Mouse (Mus musculus) megakaryocyte, embryonic 14.5 days (primary cell): ENCODE measurements around the gene RPS10-NUDT3. TPM values are rescaled to one million over a fixed set of nuclear protein-coding genes. Genes with fewer than 3 reads are reported as not detected.

ENCODE experiments used
- H3K27me3 ChIP-seq: replicated peaks from 2 replicates; pipeline ENCODE3; 2012; ENCODE audit warnings: inconsistent platforms
- H3K36me3 ChIP-seq: replicated peaks from 2 replicates; pipeline ENCODE3; 2012; ENCODE audit warnings: low read length, inconsistent platforms, mixed read lengths
- H3K4me1 ChIP-seq: 2 replicates; pipeline ENCODE4 v1.6.1; 2012; ENCODE audit warnings: inconsistent platforms
- H3K4me3 ChIP-seq: replicated peaks from 2 replicates; pipeline ENCODE3; 2012; ENCODE audit warnings: moderate library complexity, mild to moderate bottlenecking, inconsistent platforms
- H3K9me3 ChIP-seq: 2 replicates; pipeline ENCODE4 v1.6.1; 2012; ENCODE audit warnings: inconsistent platforms
- FLI1 ChIP-seq: IDR thresholded peaks from 2 replicates; pipeline ENCODE4 v1.6.1; 2012; ENCODE audit warnings: low read length, inconsistent platforms, mixed read lengths
- GATA1 ChIP-seq: IDR thresholded peaks from 3 replicates; pipeline ENCODE4 v1.6.1; 2012; ENCODE audit warnings: mixed read lengths, low read length, inconsistent platforms, borderline replicate concordance
- polyA plus RNA-seq: library from polyadenylated mRNA; stranded (reverse); fragments of >175 nt; gene quantifications from 2 replicates; pipeline ENCODE4 v1.2.3, GENCODE M21; 2012; ENCODE audit warnings: low replicate concordance; ENCODE audit not compliant: insufficient read depth

Gene RPS10-NUDT3
- polyA plus RNA-seq, 1 experiment = not detected

DNA sequence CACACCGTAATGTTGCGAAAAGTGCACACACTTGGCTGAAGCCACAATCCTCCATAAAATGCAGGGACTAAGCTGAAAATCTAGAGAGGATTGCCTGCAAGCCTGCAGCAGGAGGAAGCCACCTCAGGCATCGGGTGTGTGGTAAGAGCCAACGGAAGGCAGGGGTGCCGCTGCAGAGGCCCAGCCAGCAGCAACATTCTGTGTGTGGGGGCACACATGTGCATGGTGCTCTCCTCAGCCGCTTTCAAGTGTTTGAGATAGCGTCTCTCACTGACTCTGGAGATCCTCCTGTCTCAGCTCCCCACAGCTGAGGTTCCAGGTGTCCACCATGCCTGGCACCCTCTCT lies 42.5 kb downstream of the RPS10-NUDT3 start:
- Histone ChIP-seq H3K27me3 (no peaks in the 10 kb centered on the region), H3K4me1 (peaks cover 91% of the 10 kb centered on the region), H3K9me3 (no peaks in the 10 kb centered on the region), H3K36me3 (peaks cover 95% of the 10 kb centered on the region), H3K4me3 (peak overlapping the region; percentile 67)
- TF ChIP-seq FLI1 = no peak
- TF ChIP-seq GATA1 = no peak

DNA sequence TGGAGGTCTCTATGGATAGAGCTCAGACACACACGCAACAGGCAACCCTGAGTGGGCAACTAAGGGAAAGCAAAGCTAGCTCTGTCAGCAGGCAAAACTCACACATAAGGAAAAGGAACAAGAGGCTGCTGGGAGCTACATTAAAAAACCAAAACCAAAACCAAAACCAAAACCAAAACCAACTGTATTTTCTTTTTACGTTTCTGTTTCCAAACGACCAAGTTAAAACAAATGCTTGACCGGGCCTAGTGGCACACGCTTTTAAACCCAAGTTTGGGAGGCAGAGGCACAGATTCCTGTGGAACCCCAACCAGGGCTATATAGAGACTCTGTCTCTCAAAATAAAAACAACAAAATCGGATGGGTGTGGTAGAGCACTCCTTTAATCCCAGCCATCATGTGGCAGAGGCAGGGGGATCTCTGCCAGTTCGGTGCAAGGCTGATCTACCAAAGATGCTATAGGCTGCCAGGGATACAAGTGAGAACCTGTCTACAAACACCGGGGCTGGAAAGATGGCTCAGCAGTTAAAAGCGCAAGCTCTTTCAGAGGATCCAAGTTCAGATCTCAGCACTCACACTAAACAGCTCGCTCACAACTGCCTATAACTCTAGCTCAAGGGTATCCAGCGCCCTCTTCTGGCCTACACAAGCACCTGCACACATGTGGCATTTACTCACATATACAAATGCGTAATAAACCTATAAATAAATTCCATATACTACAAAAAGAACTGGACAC lies 43.0 kb downstream of the RPS10-NUDT3 start:
- Histone ChIP-seq H3K4me3 (peak overlapping the region; percentile 47), H3K4me1 (peaks cover 93% of the 10 kb centered on the region), H3K36me3 (peaks cover 96% of the 10 kb centered on the region), H3K9me3 (no peaks in the 10 kb centered on the region), H3K27me3 (no peaks in the 10 kb centered on the region)
- TF ChIP-seq FLI1 (no peak), GATA1 (no peak)

DNA sequence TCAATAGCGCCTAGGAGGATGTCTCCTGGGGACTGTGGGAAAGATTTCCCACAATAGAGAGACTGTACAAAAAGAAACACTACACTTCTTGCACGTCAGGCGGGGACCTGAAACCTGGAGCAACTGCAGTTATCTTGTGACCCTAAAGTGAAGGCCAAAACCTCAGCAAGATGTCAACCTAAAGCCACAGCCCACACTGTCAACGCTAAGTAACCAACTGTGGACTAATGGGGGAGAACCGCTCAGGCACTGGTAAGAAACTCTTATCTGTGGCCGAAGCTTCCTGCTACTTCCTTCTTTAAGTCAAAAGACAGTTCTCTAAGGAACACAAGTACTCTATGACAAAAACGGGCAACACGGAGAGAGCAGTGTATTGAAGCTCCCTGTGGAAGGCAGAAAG lies 46.8 kb downstream of the RPS10-NUDT3 start:
- Histone ChIP-seq H3K4me1 (peaks cover 99% of the 10 kb centered on the region), H3K36me3 (peaks cover 96% of the 10 kb centered on the region), H3K4me3 (peak overlapping the region; percentile 86), H3K9me3 (no peaks in the 10 kb centered on the region), H3K27me3 (no peaks in the 10 kb centered on the region)
- TF ChIP-seq GATA1 (peak; percentile 92; the same call in 2 of the 3 replicates), FLI1 (no peak)

DNA sequence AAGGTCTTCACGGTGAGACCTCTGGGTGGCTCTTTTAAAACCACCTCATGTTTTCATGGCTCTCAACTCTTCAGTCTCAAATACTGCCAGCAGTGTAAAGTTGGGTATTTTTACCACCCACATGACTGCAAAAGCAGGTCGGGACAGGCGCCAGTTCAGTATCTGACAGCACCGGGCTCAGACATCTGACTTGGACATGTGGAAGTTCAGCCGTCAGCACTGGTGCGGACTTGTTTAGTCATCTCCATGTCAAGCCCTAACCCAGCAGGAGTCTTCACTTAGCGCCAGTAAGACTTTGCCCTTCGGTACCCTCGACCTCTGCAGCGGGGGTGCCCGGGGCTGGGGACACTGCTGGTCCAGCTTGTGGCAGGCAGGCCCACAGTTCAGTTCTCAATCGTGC lies 47.8 kb downstream of the RPS10-NUDT3 start:
- TF ChIP-seq GATA1 = no peak
- Histone ChIP-seq H3K36me3 (peaks cover 96% of the 10 kb centered on the region), H3K4me3 (peak overlapping the region; percentile 6), H3K9me3 (no peaks in the 10 kb centered on the region), H3K4me1 (peaks cover 100% of the 10 kb centered on the region), H3K27me3 (no peaks in the 10 kb centered on the region)

DNA sequence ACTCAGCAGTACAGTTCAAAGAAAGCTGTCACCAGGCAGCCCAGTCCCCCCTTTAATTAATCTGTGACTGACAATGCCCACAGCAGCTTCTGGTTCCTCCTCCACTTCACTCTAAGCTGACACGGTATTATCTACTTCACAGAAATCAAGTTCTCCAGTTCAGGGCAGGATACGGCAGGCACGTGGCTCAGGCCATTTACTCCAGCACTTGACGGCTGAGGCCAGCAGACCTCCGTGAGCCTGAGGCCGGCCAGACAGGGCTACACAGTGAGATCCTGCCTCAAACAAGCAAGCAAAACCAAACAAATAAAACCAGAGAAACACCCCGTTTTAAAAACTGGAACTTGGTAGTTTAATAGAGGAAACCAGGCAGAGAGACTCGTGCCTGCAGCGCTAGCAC lies 48.4 kb downstream of the RPS10-NUDT3 start:
- Histone ChIP-seq H3K36me3 (peaks cover 96% of the 10 kb centered on the region), H3K4me3 (peak overlapping the region; percentile 28), H3K4me1 (peaks cover 100% of the 10 kb centered on the region), H3K27me3 (no peaks in the 10 kb centered on the region), H3K9me3 (no peaks in the 10 kb centered on the region)
- TF ChIP-seq FLI1 = no peak
- no peak for TF ChIP-seq GATA1

DNA sequence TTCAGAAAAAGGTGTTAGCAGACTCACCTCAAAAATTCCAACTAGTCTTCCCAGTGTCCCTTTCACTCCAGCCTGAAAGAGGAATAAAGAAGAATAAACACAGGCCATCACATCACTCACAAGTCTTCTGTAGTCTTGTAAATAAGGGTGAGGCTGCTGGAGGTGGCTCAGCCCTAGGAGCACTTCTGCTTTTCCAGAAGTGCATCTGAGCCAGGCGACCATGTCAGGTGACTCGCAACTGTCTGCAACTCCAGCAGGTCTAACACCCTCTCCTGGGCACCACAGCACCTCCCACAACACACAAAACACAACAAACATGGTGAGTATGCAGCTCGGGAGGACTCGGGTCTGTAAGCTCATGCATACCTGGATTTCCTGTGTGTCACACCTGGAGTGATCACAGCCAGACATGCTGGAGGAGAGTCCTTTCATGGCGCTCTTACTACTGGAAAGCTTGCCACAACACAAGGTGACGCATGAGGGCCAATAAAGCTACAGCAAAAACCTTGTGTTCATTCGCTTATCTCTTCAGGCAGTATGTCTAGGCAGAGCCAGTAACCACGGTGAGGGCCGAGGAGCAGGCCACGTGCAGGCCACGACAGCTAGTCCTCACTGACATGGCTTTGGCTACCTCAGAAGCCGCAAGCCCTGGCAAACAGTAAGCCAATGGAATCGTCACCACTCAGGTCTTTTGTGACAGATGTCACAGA lies 51.7 kb downstream of the RPS10-NUDT3 start:
- Histone ChIP-seq H3K9me3 (no peaks in the 10 kb centered on the region), H3K4me1 (peaks cover 91% of the 10 kb centered on the region), H3K4me3 (peak overlapping the region; percentile 48), H3K36me3 (peaks cover 95% of the 10 kb centered on the region), H3K27me3 (no peaks in the 10 kb centered on the region)
- TF ChIP-seq FLI1 = no peak
- no peak; the same call in 2 of the 3 replicates for TF ChIP-seq GATA1

DNA sequence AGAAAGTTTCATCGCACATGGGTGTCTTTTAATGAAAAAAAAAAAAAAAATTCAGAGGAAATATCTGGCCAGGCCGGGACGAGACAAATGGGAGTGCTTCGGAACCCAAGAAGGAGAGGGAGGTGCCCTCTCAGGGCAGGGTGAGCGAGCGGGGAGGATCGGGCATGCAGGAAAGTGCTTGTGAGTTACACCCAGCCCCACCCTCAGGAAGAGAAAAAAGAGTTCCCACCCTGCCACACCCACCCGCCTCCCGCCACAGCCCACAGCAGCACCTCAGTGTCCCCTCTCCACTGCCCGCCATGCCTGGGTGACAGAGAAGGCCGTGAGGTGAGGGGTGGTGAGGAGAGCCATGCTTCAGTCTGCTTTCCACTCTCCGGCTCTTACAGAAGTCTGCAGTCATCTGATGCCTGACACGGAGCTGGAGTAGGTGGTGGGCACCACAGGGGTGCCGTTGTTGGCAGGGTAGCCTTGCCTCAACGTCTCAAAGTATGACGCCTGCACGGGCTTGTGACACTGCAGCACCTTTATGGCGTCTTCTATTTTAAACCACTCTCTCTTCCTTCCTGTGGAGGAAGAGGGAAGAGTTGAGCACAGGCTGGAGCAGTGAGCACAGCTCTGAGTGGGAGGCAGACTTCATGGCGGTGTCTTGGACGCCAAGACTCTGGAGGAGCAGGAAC lies 54.5 kb downstream of the RPS10-NUDT3 start:
- TF ChIP-seq GATA1 = no peak
- H3K4me3 ChIP-seq = no peak overlapping the region
- peaks cover 87% of the 10 kb centered on the region for H3K4me1 ChIP-seq
- H3K36me3 ChIP-seq = peaks cover 94% of the 10 kb centered on the region
- no peaks in the 10 kb centered on the region for H3K27me3 ChIP-seq
- no peaks in the 10 kb centered on the region for H3K9me3 ChIP-seq

DNA sequence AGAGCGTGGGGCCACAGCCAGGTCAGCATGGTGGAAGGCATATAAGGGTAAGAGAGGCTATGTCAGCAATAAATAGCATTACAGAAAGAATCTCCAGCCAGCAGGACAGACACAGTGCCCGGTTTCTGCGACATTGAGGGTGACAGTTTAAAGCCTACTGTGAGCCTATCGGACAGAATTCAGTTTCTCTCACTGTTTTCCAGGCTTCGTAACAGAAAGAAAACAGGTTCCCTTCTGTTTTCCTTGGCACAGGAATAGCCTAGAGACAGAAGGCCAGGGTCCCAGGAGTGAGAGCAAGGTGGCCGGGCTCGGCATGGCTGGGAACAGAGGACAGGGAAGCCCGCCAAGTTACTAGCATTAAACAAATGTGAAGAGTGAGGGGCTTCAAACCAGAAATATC lies 55.2 kb downstream of the RPS10-NUDT3 start:
- H3K36me3 ChIP-seq = peaks cover 94% of the 10 kb centered on the region
- no peak overlapping the region for H3K4me3 ChIP-seq
- H3K9me3 ChIP-seq = no peaks in the 10 kb centered on the region
- H3K27me3 ChIP-seq = no peaks in the 10 kb centered on the region
- TF ChIP-seq FLI1 = no peak
- TF ChIP-seq GATA1 = no peak
- peaks cover 87% of the 10 kb centered on the region for H3K4me1 ChIP-seq

DNA sequence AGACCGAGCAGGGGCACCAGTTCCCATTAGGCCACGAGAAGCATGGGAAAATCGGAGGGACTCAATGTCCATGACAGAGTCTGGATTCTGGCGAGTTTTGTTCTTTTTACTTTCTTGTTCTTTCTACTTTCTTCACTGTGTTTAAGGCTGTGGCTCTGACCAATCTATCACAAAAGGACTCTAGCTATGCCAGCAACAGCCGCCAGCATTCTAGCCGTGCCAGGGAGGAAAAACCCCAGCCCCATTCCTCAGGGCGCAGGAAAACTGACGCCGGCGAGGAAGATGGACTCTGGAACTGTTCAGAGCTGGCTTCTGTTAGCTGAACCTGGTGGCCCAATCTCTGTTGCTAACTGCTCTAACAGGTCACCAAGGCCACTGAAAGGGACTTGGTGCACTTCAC lies 56.5 kb downstream of the RPS10-NUDT3 start:
- Histone ChIP-seq H3K4me1 (peaks cover 87% of the 10 kb centered on the region), H3K9me3 (no peaks in the 10 kb centered on the region), H3K36me3 (peaks cover 94% of the 10 kb centered on the region), H3K27me3 (no peaks in the 10 kb centered on the region), H3K4me3 (no peak overlapping the region)
- TF ChIP-seq GATA1 (no peak), FLI1 (no peak)

DNA sequence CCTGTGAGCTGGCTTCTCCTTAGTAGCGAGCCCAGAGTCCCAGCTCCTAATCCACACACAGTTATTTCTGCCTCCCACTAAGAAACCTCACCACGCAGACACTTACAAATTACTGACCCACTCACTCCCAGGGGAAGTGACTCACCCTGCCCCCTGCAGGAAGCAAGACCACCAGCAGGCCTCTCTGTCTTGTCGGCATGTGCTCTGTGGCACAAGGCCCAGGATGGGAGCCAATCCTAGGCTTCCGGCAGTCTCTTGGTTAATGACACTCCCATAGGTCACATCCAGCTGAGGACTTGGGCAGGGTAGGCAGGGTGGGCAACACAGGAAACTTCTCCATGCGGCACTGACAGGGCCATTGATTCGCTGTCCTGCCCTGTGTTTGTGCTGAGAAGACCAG lies 57.6 kb downstream of the RPS10-NUDT3 start:
- no peak for TF ChIP-seq GATA1
- TF ChIP-seq FLI1 = no peak
- peaks cover 84% of the 10 kb centered on the region for H3K4me1 ChIP-seq
- peaks cover 91% of the 10 kb centered on the region for H3K36me3 ChIP-seq
- no peaks in the 10 kb centered on the region for H3K27me3 ChIP-seq
- no peaks in the 10 kb centered on the region for H3K9me3 ChIP-seq
- no peak overlapping the region for H3K4me3 ChIP-seq
